ENCODE assay signal across 14 mouse cellular contexts in genomic region chr3:30009596-30009995, GRCm38 (mm10).
DNase-seq lines count a peak whose midpoint lies in the region; ATAC-seq and TF ChIP-seq lines count a peak whose summit lies in the region.
"Had no signal": no experiment of that assay in that cellular context is flagged by ENCODE, and none has a peak within 500 bp of the region (broad histone marks: within the 10 kb centered on the region; RNA-seq: fewer than 3 reads in every experiment).

No protein-coding gene starts in this region.

- 38% methylated on average over 5 of the region's 5 CpGs for WGBS in heart, embryonic 12.5 days
- WGBS in lung, adult 2 months, result 42% methylated on average over 5 of the region's 5 CpGs
- 62% methylated on average over 5 of the region's 5 CpGs for WGBS in embryonic facial prominence, embryonic 11.5 days
- WGBS in limb, embryonic 14.5 days, result 24% methylated on average over 5 of the region's 5 CpGs

- no peak for ATAC-seq in heart, embryonic 12.5 days (ENCODE audit: insufficient number of reproducible peaks, low FRiP score)
- ATAC-seq in embryonic facial prominence, embryonic 11.5 days (replicated peaks; ENCODE audit: insufficient number of reproducible peaks, low FRiP score, low TSS enrichment, low read depth), result no peak
- ATAC-seq in limb, embryonic 14.5 days (ENCODE audit: low FRiP score, low read depth), result no peak
- ATAC-seq in megakaryocyte progenitor cell, adult 5-6 weeks (replicated peaks; ENCODE audit: poor library complexity), result no peak
- ATAC-seq: forebrain, embryonic 15.5 days; intestine, embryonic 16.5 days had no signal

- peaks cover 22% of the 10 kb centered on the region for H3K4me1 ChIP-seq in heart, embryonic 12.5 days (replicated peaks)
- peaks cover 10% of the 10 kb centered on the region for H3K4me1 ChIP-seq in lung, adult 2 months (ENCODE audit: control insufficient read depth, insufficient read depth, low read length)
- no peaks in the 10 kb centered on the region; the same call in 1 of the 2 replicates for H3K4me1 ChIP-seq in embryonic facial prominence, embryonic 11.5 days (ENCODE audit: control insufficient read depth, insufficient read depth, low read length)
- H3K4me1 ChIP-seq in limb, embryonic 14.5 days (ENCODE audit: control insufficient read depth, insufficient read depth, low read length), result peaks cover 19% of the 10 kb centered on the region

- no peak overlapping the region for H3K27ac ChIP-seq in heart, embryonic 12.5 days (ENCODE audit: poor library complexity, severe bottlenecking)
- no peak overlapping the region for H3K27ac ChIP-seq in embryonic facial prominence, embryonic 11.5 days (replicated peaks; ENCODE audit: low read depth, low read length)
- H3K27ac ChIP-seq in limb, embryonic 14.5 days (replicated peaks; ENCODE audit: low read depth, low read length), result peak overlapping the region; percentile 88
- H3K27ac ChIP-seq: embryonic facial prominence, embryonic 13.5 days; forebrain, embryonic 15.5 days had no signal

- peak overlapping the region; percentile 65 for H3K9ac ChIP-seq in heart, embryonic 12.5 days
- H3K9ac ChIP-seq in embryonic facial prominence, embryonic 11.5 days (replicated peaks; ENCODE audit: low read length), result peak overlapping the region; percentile 25; the same call in 1 of the 2 replicates
- peak overlapping the region; percentile 50 for H3K9ac ChIP-seq in limb, embryonic 14.5 days (ENCODE audit: low read depth, low read length, severe bottlenecking)
- H3K9ac ChIP-seq: embryonic facial prominence, embryonic 13.5 days; forebrain, embryonic 15.5 days had no signal

- peak overlapping the region; percentile 43 for H3K4me3 ChIP-seq in heart, embryonic 12.5 days
- H3K4me3 ChIP-seq in lung, adult 2 months (replicated peaks; ENCODE audit: extremely low read depth, low read depth, low read length), result peak overlapping the region; percentile 19
- H3K4me3 ChIP-seq in embryonic facial prominence, embryonic 11.5 days (ENCODE audit: low read depth, low read length), result peak overlapping the region; percentile 10
- H3K4me3 ChIP-seq in limb, embryonic 14.5 days (replicated peaks; ENCODE audit: low read length), result peak overlapping the region; percentile 33
- H3K4me3 ChIP-seq: embryonic facial prominence, embryonic 13.5 days; forebrain, embryonic 15.5 days had no signal

- TF ChIP-seq CTCF in lung, adult 2 months (IDR thresholded peaks at IDR 0.05; ENCODE audit: insufficient read depth, low read length), result no peak

- peak overlapping the region; percentile 62 for H3K4me2 ChIP-seq in heart, embryonic 12.5 days
- H3K4me2 ChIP-seq in embryonic facial prominence, embryonic 11.5 days (ENCODE audit: low read depth, low read length), result no peak overlapping the region
- H3K4me2 ChIP-seq in limb, embryonic 14.5 days (replicated peaks; ENCODE audit: low read depth, low read length, severe bottlenecking), result peak overlapping the region; percentile 36
- H3K4me2 ChIP-seq: embryonic facial prominence, embryonic 13.5 days; forebrain, embryonic 15.5 days had no signal

- no peaks in the 10 kb centered on the region for H3K9me3 ChIP-seq in heart, embryonic 12.5 days (replicated peaks)
- H3K9me3 ChIP-seq in embryonic facial prominence, embryonic 11.5 days (replicated peaks; ENCODE audit: control insufficient read depth, low read length), result no peaks in the 10 kb centered on the region
- no peaks in the 10 kb centered on the region for H3K9me3 ChIP-seq in limb, embryonic 14.5 days (ENCODE audit: control insufficient read depth, low read length)
- H3K9me3 ChIP-seq: embryonic facial prominence, embryonic 13.5 days; forebrain, embryonic 15.5 days had no signal

- no peak for TF ChIP-seq POLR2A in lung, adult 2 months (IDR thresholded peaks at IDR 0.05; ENCODE audit: borderline replicate concordance, extremely low read depth, low read depth, low read length)
- no peak for TF ChIP-seq POLR2A in limb, embryonic 14.5 days (IDR thresholded peaks at IDR 0.05; ENCODE audit: borderline replicate concordance, extremely low read depth, insufficient read depth, insufficient read length)

- no peak for DNase-seq in heart, postnatal 4 days
- DNase-seq in lung, adult 2 months, result peak; percentile 24
- no peak for DNase-seq in lung, postnatal 10 days
- DNase-seq in embryonic facial prominence, embryonic 11.5 days (ENCODE audit: low spot score), result no peak
- no peak for DNase-seq in limb, embryonic 14.5 days (ENCODE audit: low spot score)
- DNase-seq in cerebellum, postnatal 25 days, result no peak
- DNase-seq: cerebellum, adult 9-10 months; gastrocnemius, postnatal 25 days; left cerebral cortex, postnatal 4 days had no signal

- H3K36me3 ChIP-seq in heart, embryonic 12.5 days, result no peaks in the 10 kb centered on the region
- H3K36me3 ChIP-seq in embryonic facial prominence, embryonic 11.5 days (replicated peaks; ENCODE audit: control insufficient read depth, insufficient read depth, low read depth, low read length), result no peaks in the 10 kb centered on the region
- H3K36me3 ChIP-seq in limb, embryonic 14.5 days (ENCODE audit: control insufficient read depth, insufficient read depth, low read length), result no peaks in the 10 kb centered on the region; the same call in 1 of the 2 replicates
- H3K36me3 ChIP-seq: embryonic facial prominence, embryonic 13.5 days; forebrain, embryonic 15.5 days had no signal

- H3K27me3 ChIP-seq in heart, embryonic 12.5 days (replicated peaks), result no peaks in the 10 kb centered on the region
- no peaks in the 10 kb centered on the region for H3K27me3 ChIP-seq in embryonic facial prominence, embryonic 11.5 days (ENCODE audit: control insufficient read depth, insufficient read depth, low read length)
- H3K27me3 ChIP-seq in limb, embryonic 14.5 days (ENCODE audit: control insufficient read depth, insufficient read depth, low read length), result no peaks in the 10 kb centered on the region
